Mouse (Mus musculus): ENCODE data around the gene Dock9. TPM values are rescaled to one million over a fixed set of nuclear protein-coding genes. Genes with fewer than 3 reads are reported as not detected.

Gene Dock9
- polyA plus RNA-seq, 1 experiment from 2014 or later = 5.2 TPM

DNA sequence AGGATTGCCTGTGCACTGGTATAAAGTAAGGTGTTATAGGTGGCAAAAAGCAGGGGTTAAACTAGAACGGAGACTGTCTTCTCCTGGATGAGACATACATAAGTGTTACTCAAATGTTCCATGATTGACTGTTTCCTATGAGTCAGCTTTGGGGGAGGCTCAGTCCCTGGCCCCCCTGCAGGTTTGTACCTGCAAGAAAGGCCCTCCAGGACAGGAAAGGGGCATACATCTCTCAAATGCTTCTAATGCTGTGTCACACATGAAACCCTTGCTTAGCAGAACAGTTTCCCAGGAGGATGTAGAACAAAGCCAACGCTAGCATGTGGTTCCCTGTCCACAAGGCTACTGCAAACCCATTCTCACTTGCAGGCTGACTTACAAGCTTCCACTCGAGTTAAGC lies 87.5 kb downstream of the Dock9 start:
- Histone ChIP-seq H3K9ac (ENCODE audit: low read depth, low read length) (no peak overlapping the region), H3K27me3 (replicated peaks; ENCODE audit: control insufficient read depth, insufficient read depth, low read length) (no peaks in the 10 kb centered on the region), H3K9me3 (ENCODE audit: control insufficient read depth, low read length) (no peaks in the 10 kb centered on the region), H3K27ac (ENCODE audit: low read depth, low read length) (no peak overlapping the region), H3K4me2 (no peak overlapping the region), H3K4me3 (ENCODE audit: low read depth, low read length) (no peak overlapping the region), H3K36me3 (ENCODE audit: control insufficient read depth, insufficient read depth, low read length) (no peaks in the 10 kb centered on the region), H3K4me1 (replicated peaks; ENCODE audit: control insufficient read depth, insufficient read depth, low read length) (peaks cover 10% of the 10 kb centered on the region)
- DNase-seq (ENCODE audit: low spot score) (no peak), ATAC-seq (replicated peaks; ENCODE audit: low FRiP score) (no peak)
- 69% methylated on average over 3 of the region's 3 CpGs for WGBS

- Histone ChIP-seq H3K4me3 (ENCODE audit: low read depth, low read length) (no peak overlapping the region), H3K4me1 (replicated peaks; ENCODE audit: control insufficient read depth, insufficient read depth, low read length) (peaks cover 10% of the 10 kb centered on the region), H3K9ac (ENCODE audit: low read depth, low read length) (no peak overlapping the region), H3K27me3 (replicated peaks; ENCODE audit: control insufficient read depth, insufficient read depth, low read length) (no peaks in the 10 kb centered on the region), H3K36me3 (ENCODE audit: control insufficient read depth, insufficient read depth, low read length) (no peaks in the 10 kb centered on the region), H3K4me2 (no peak overlapping the region), H3K9me3 (ENCODE audit: control insufficient read depth, low read length) (no peaks in the 10 kb centered on the region), H3K27ac (ENCODE audit: low read depth, low read length) (no peak overlapping the region)
- no peak for ATAC-seq (replicated peaks; ENCODE audit: low FRiP score)
- WGBS = 63% methylated on average over 2 of the region's 2 CpGs
- no peak for DNase-seq (ENCODE audit: low spot score)
Measured at GRCm38 (mm10) chr14:121708244-121708643, 89.4 kb downstream of the Dock9 start.

DNA sequence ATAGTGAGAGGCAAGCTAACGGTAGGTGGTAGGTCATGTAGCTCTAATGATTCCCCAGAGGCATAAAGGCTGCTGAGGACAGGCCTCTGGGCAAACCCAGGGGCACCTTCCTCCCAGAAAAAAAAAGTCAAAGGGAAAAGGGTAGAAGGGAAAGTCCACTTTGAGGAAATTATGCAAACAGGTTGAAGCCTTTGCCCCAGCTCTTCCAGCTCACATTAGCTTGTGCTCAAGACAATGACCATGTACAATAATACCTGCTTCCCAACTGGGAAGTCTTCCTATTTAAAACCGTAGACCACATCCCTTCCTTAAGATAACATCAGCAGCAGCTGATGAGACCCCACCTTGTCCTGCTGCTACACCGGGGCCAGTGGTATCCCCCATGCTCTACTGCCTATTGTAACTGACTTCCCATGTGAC lies 91.1 kb downstream of the Dock9 start:
- Histone ChIP-seq H3K9me3 (ENCODE audit: control insufficient read depth, low read length) (no peaks in the 10 kb centered on the region), H3K4me2 (no peak overlapping the region), H3K4me1 (replicated peaks; ENCODE audit: control insufficient read depth, insufficient read depth, low read length) (peaks cover 8% of the 10 kb centered on the region), H3K27ac (ENCODE audit: low read depth, low read length) (no peak overlapping the region), H3K4me3 (ENCODE audit: low read depth, low read length) (no peak overlapping the region), H3K36me3 (ENCODE audit: control insufficient read depth, insufficient read depth, low read length) (no peaks in the 10 kb centered on the region), H3K9ac (ENCODE audit: low read depth, low read length) (no peak overlapping the region), H3K27me3 (replicated peaks; ENCODE audit: control insufficient read depth, insufficient read depth, low read length) (no peaks in the 10 kb centered on the region)
- WGBS = 67% methylated on average over 3 of the region's 3 CpGs
- no peak for DNase-seq (ENCODE audit: low spot score)
- no peak for ATAC-seq (replicated peaks; ENCODE audit: low FRiP score)

GRCm38 (mm10) chr14:121705644-121706043 lies 92.0 kb downstream of the Dock9 start:
- H3K36me3 ChIP-seq (ENCODE audit: control insufficient read depth, insufficient read depth, low read length) = no peaks in the 10 kb centered on the region
- ATAC-seq (replicated peaks; ENCODE audit: low FRiP score) (no peak), DNase-seq (ENCODE audit: low spot score) (no peak)
- no peak overlapping the region for H3K4me2 ChIP-seq
- H3K4me3 ChIP-seq (ENCODE audit: low read depth, low read length) = no peak overlapping the region
- 73% methylated on average over 5 of the region's 5 CpGs for WGBS
- H3K9me3 ChIP-seq (ENCODE audit: control insufficient read depth, low read length) = no peaks in the 10 kb centered on the region
- H3K27me3 ChIP-seq (replicated peaks; ENCODE audit: control insufficient read depth, insufficient read depth, low read length) = no peaks in the 10 kb centered on the region
- H3K9ac ChIP-seq (ENCODE audit: low read depth, low read length) = no peak overlapping the region
- H3K27ac ChIP-seq (ENCODE audit: low read depth, low read length) = no peak overlapping the region
- 0 out of 2 replicates have a peak, but pooled peaks cover 2% of the 10 kb centered on the region for H3K4me1 ChIP-seq (replicated peaks; ENCODE audit: control insufficient read depth, insufficient read depth, low read length)

DNA sequence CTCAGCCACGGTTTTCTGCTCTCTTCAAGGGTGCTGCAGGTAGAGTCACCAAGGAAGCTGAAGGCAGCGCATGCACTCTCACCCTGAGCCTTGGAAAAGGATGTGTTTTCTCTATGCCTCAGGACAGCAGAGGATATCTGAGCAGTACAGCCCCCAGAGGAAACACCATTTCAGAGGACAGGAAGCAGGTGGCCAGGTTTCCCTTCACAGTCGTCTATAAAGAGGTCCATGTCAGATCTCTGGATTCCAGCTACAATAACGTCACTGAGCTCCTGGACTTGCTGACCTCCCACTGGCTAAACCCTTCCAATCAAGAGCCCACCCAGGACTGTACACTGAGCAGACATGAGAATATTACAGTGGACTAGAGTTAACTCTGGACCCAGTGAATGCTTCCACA lies 95.1 kb downstream of the Dock9 start:
- no peak overlapping the region for H3K4me3 ChIP-seq (ENCODE audit: low read depth, low read length)
- no peak for DNase-seq (ENCODE audit: low spot score)
- WGBS = 23% methylated on average over 4 of the region's 4 CpGs
- no peak overlapping the region for H3K9ac ChIP-seq (ENCODE audit: low read depth, low read length)
- ATAC-seq (replicated peaks; ENCODE audit: low FRiP score) = no peak; the same call in 1 of the 2 replicates
- H3K9me3 ChIP-seq (ENCODE audit: control insufficient read depth, low read length) = no peaks in the 10 kb centered on the region
- no peak overlapping the region for H3K27ac ChIP-seq (ENCODE audit: low read depth, low read length)
- peaks cover 7% of the 10 kb centered on the region for H3K4me1 ChIP-seq (replicated peaks; ENCODE audit: control insufficient read depth, insufficient read depth, low read length)
- H3K4me2 ChIP-seq = no peak overlapping the region
- no peaks in the 10 kb centered on the region for H3K36me3 ChIP-seq (ENCODE audit: control insufficient read depth, insufficient read depth, low read length)
- H3K27me3 ChIP-seq (replicated peaks; ENCODE audit: control insufficient read depth, insufficient read depth, low read length) = peaks cover 3% of the 10 kb centered on the region; the same call in 1 of the 2 replicates

DNA sequence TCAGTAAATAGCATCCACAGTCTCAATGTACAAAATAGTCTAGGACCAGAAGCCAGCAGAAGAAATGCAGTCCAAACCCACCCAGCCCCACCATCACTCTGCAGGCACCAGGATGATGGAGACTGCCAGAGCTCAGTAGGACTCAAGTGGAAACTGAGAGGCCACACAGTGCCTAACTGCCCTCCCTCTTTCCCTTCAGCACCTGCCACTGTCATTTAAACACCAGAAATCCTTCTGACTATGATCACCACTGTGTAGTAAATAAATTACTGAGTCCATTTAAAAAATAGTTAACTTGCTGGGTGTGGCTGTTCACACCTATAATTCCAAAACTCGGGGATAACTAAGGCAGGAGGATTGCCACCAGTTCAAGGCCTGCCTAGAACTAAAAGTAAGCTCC lies 97.6 kb downstream of the Dock9 start:
- Histone ChIP-seq H3K4me2 (no peak overlapping the region), H3K9ac (ENCODE audit: low read depth, low read length) (no peak overlapping the region), H3K27me3 (replicated peaks; ENCODE audit: control insufficient read depth, insufficient read depth, low read length) (peaks cover 3% of the 10 kb centered on the region; the same call in 1 of the 2 replicates), H3K36me3 (ENCODE audit: control insufficient read depth, insufficient read depth, low read length) (no peaks in the 10 kb centered on the region), H3K9me3 (ENCODE audit: control insufficient read depth, low read length) (no peaks in the 10 kb centered on the region), H3K4me1 (replicated peaks; ENCODE audit: control insufficient read depth, insufficient read depth, low read length) (peaks cover 7% of the 10 kb centered on the region), H3K4me3 (ENCODE audit: low read depth, low read length) (no peak overlapping the region), H3K27ac (ENCODE audit: low read depth, low read length) (no peak overlapping the region)
- DNase-seq (ENCODE audit: low spot score) (no peak), ATAC-seq (replicated peaks; ENCODE audit: low FRiP score) (no peak)
- WGBS = 75% methylated on average over 1 of the region's 1 CpGs

DNA sequence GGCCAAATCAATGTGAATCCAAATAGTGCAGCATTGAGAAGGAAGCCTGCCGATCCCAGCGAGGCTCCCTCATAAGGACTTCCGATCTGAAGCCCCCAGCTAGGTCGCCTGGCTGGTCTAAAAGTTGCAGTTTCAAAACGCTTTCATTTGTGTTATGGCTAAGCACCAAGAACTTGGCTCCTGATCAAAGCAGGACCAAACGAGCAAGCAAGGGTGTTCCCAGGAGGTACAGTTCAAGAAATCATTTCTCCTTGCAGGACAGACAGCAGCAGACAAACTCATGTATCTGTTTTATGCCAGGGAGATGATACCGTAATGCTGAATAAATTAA lies 99.1 kb downstream of the Dock9 start:
- no peaks in the 10 kb centered on the region for H3K36me3 ChIP-seq (ENCODE audit: control insufficient read depth, insufficient read depth, low read length)
- ATAC-seq (replicated peaks; ENCODE audit: low FRiP score) (no peak), DNase-seq (ENCODE audit: low spot score) (no peak)
- H3K4me1 ChIP-seq (replicated peaks; ENCODE audit: control insufficient read depth, insufficient read depth, low read length) = peaks cover 7% of the 10 kb centered on the region
- no peaks in the 10 kb centered on the region for H3K9me3 ChIP-seq (ENCODE audit: control insufficient read depth, low read length)
- WGBS = 44% methylated on average over 7 of the region's 7 CpGs
- no peak overlapping the region for H3K9ac ChIP-seq (ENCODE audit: low read depth, low read length)
- H3K27ac ChIP-seq (ENCODE audit: low read depth, low read length) = peak overlapping the region; percentile 21; the same call in 1 of the 2 replicates
- no peak overlapping the region for H3K4me3 ChIP-seq (ENCODE audit: low read depth, low read length)
- peak overlapping the region; percentile 55 for H3K4me2 ChIP-seq
- H3K27me3 ChIP-seq (replicated peaks; ENCODE audit: control insufficient read depth, insufficient read depth, low read length) = peaks cover 3% of the 10 kb centered on the region; the same call in 1 of the 2 replicates

- no peaks in the 10 kb centered on the region for H3K9me3 ChIP-seq (ENCODE audit: control insufficient read depth, low read length)
- no peak for DNase-seq (ENCODE audit: low spot score)
- peaks cover 7% of the 10 kb centered on the region for H3K4me1 ChIP-seq (replicated peaks; ENCODE audit: control insufficient read depth, insufficient read depth, low read length)
- H3K27me3 ChIP-seq (replicated peaks; ENCODE audit: control insufficient read depth, insufficient read depth, low read length) = peaks cover 3% of the 10 kb centered on the region; the same call in 1 of the 2 replicates
- ATAC-seq (replicated peaks; ENCODE audit: low FRiP score) = 0 out of 2 replicates have a peak, but pooled peaks have one; percentile 26
- no peak overlapping the region for H3K9ac ChIP-seq (ENCODE audit: low read depth, low read length)
- peak overlapping the region; percentile 21; the same call in 1 of the 2 replicates for H3K27ac ChIP-seq (ENCODE audit: low read depth, low read length)
- 12% methylated on average over 23 of the region's 23 CpGs for WGBS
- no peaks in the 10 kb centered on the region for H3K36me3 ChIP-seq (ENCODE audit: control insufficient read depth, insufficient read depth, low read length)
- H3K4me3 ChIP-seq (ENCODE audit: low read depth, low read length) = peak overlapping the region; percentile 17
- H3K4me2 ChIP-seq = peak overlapping the region; percentile 55
Measured at GRCm38 (mm10) chr14:121697709-121698619, 99.7 kb downstream of the Dock9 start.
